Mouse (Mus musculus): ENCODE data around the gene Zscan2.

DNA sequence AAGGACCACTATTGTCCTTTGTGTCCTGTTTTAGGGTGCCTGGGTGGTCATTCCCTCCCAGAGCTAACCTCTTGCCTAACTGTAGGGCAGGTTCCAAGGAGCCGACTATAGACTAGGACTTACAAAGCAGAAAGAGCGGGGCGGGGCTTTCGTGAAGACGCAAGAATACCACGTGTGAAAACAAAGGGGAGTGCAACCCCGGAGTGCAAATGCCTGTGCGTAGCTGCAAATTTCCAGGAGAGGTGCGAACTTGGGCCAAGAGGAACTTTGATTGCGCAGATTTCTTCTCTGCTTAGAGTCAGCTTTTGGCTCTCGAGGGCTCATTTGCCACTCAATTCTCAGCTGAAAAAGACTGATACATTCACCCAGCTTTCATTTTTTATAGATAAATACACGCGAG lies 493 bp upstream of the Zscan2 start:
- TF ChIP-seq CTCF (conservative IDR thresholded peaks at IDR 0.05; ENCODE audit: low read length) (no peak), POU5F1 (IDR thresholded peaks at IDR 0.05; ENCODE audit: borderline replicate concordance, low read length) (no peak), NANOG (IDR thresholded peaks at IDR 0.05; ENCODE audit: borderline replicate concordance, low read length) (no peak)
